Mouse (Mus musculus): ENCODE measurements around the gene Slfnl1.

DNA sequence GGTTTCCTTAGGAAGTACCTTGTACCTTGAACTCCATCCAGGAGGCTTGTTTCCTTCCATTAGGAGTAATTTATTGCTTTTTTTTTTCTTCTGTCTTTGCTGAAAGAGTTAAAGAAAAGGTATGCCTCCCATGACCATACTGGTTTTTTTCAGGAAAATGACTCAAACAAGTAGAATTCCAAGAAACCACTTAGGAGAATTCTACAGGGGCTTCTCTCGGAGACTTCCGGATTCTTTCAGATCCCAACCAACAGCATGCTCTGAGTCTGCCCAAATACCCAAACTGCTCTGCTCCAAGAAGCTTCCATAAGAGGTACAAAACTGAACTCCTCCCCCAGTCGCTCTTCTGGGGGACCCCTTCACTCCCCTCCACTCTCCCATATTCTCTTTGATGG is 39.0 kb downstream of the Slfnl1 start:
- TF ChIP-seq POLR2A (IDR thresholded peaks at IDR 0.05; ENCODE audit: control insufficient read depth, low read depth, low read length): no peak
- no peak for TF ChIP-seq CTCF (IDR thresholded peaks at IDR 0.05; ENCODE audit: control insufficient read depth, insufficient read depth, insufficient replicate concordance, low read depth, low read length)

All from testis, adult 2 months (tissue).